Mouse (Mus musculus) frontal cortex, postnatal 14 days (tissue): ENCODE data around the gene Raf1.

Experiments
- DNase-seq, 2 experiments: peaks; one replicate each; pipeline ENCODE4 v3.0.0; 2022; ENCODE audit warnings: low spot score in 2 of 2

Gene Raf1

GRCm38 (mm10) chr6:115676452-115677128, at the start of gene Raf1:
Gene Raf1, minus strand, starts transcription at chr6:115676635.
- peak; percentile 96 to 98 for DNase-seq

GRCm38 (mm10) chr6:115722246-115722645, 45.8 kb upstream of the Raf1 start:
- no peak for DNase-seq

GRCm38 (mm10) chr6:115717715-115718558, 41.5 kb upstream of the Raf1 start:
- DNase-seq: no peak

DNA sequence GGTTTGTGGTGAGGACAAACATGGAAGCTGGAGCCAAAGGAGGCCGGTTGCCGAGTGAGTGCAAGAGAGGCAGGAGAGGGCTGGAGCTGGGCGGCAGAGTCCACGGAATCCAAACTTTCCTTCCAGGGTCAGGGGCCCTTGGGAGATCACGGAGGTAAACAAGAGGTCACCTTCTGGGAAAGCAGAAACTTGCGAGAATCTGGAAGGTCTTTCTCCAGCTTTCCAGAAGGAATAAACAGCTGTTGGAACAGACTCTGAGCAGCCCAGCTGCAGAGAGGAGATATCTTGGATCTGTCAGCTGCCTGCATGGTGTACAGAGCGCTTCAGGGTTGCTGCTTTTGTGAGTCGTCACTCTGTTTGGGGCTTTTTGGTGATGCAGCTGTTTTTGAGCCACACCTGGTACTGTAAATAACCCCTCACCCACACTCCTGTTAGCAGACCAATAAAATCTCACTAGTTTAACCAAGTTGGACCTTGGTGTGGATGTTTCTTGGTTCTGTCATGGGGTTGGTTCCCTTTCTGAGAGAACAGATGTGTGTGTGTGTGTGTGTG, 40.7 kb upstream of the Raf1 start:
- DNase-seq: no peak

- DNase-seq: no peak
These were observed 34.8 kb upstream of the Raf1 start for GRCm38 (mm10) chr6:115711261-115711660.

DNA sequence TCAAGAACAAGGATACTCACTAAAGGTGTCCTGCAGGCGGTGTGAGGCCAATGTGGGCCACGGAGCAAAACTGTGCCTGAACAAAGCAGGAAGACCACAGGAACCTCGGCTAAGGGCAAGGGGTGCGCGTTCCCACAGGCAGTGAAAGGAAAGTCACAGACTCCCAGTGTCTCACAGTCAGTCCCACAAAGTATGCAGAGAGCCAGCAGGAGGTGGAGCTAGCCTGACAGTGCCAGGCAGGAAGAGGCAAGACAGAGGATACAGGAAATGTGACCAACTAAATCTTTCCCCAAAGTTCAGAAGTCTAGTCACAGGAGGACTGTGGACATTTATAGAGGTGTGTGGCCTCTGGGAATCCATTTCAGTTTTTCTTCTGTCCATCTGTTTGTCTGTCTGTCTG, 26.5 kb upstream of the Raf1 start:
- no peak for DNase-seq

DNA sequence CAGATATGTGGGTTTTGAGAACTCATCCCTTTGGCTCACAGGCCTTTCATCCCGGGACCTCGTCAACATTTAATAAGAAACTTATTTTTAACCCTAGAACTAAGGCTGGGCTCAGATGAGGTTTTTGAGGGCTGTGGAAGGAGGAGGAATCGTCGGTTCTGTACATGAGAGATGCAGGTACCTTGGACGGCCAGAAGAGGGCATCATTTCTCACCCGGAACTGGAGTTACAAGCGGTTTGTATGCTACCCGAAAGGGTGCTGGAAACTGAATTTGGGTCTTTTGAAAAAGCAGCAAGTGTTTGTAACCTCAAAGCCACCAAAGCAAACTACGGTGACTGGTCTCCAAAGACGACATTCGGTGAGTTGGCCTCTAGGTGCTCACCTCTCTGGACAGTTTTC, 24.9 kb upstream of the Raf1 start:
- DNase-seq: no peak

- no peak for DNase-seq
These were observed 24.3 kb upstream of the Raf1 start for GRCm38 (mm10) chr6:115700778-115701177.

- DNase-seq: no peak
These were observed 22.3 kb upstream of the Raf1 start for GRCm38 (mm10) chr6:115698699-115699098.

DNA sequence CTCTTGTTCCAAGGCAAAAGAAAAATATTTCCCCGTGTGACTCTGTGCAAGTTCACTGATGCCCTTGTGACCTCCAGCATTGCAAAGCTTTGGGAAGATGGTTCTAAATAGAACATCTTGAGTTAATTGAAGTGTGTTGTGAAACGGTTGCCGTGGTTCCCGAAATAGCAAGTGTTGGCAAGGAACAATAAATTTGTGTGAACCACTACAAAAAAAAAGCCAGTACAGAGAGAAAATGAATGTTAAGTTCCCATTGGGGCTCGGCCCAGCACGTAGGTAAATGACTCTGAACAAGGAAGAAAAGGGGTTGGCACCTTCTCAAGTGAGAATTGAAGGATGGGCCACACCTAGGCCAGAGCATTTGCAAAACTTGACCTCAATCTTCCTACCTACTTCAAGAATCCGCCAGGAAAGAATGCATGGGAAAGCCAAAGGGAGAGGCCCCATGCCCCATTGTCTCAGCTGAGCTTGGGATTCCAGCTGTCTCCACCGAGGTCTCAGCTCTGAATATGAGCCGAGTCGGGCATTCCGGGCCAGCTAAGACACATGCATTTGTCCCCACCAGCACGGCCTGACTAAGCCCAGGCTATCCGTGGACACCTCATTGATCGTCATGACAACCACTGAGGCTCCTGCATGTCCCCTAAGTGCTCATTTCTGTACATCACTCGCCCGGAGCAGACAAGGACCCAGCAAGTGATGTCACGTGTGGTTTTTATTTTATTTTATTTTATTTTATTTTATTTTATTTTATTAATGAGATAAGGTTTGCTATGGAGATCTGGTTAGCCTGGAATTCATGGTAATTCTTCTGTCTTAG, 21.5 kb upstream of the Raf1 start:
- DNase-seq: no peak

DNA sequence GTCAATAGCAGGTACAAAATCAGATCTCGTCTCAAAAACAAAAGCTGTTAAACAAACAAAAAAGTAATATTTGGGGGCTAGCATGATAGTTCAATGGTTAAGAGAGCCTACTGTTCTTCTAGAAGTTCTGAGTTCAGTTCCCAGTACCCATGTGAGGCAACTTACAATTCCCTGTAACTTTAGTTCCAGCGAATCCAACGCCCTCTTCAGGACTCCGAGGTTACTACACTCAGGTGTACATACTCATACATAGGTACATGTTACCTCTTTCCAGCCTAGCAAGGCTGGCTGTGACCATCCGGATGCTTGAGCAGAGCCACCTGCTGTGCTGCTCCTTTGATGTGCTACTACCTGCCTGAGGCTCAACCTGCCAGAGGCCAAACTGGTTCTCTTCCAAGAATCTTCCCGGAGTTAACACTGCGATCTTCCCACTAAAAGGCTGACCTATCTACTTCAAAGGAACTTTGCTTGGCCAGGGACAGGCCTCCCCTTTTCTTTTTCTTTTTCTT, 20.3 kb upstream of the Raf1 start:
- no peak for DNase-seq

DNA sequence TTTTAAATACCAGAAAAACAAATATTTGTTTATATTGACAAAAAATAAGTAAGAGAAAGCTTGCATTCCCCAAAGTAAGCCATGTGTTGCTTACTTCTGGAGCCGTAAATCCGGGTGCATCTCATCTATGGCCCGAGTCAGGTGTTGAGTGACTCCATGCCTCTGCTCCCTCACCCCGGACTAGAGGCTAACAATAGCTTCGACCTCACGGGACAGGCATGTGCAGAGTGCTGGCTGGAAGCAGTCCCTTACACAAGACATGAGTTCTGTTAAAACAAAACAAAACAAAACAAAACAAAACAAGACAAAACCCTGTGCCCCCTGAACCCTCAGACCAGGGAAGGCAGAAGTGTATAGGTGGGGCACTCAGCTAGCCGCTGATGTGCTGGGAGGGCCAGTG, 18.7 kb upstream of the Raf1 start:
- no peak for DNase-seq

GRCm38 (mm10) chr6:115694441-115694842, 18.0 kb upstream of the Raf1 start:
- DNase-seq: peak in 1 of 2 experiments; percentile 22

GRCm38 (mm10) chr6:115692963-115693730, 16.7 kb upstream of the Raf1 start:
- DNase-seq: no peak

DNA sequence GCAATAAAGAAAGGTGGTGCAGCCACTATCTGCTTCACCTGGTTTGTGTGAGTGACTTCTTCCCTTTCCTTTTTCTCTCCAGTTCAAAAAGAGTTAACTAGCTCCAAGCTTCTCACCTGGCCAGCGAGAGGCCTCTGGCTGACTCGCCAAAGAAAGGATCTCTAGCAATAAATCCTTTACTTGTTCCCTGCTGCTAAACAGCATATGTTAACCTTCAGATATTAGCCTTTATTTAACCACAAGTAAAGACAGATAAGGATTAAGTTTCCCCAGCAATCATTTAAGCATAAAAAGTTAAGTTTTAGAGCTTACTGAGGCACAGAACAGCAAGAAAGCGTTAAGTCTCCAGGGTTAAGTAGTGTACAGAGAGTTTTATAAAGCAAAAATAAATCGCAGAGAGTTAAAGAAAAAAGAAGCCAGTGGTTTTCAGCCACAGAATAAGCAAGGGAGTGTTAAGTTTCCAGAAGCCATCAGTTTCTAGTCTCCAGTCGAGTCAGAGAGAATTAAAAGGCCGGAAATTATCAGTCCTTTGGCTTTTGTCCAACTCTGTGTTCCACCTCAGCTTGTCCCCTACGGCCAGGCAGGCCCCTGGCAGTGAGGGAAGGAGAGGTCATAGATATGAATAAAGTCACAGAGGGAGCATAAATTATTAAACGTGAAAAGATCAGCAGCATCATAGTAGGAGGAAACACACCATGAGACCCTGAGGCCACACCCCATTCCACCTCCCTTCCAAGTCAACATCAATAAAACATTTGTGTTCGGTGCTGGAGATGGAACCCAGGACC, 15.9 kb upstream of the Raf1 start:
- no peak for DNase-seq

DNA sequence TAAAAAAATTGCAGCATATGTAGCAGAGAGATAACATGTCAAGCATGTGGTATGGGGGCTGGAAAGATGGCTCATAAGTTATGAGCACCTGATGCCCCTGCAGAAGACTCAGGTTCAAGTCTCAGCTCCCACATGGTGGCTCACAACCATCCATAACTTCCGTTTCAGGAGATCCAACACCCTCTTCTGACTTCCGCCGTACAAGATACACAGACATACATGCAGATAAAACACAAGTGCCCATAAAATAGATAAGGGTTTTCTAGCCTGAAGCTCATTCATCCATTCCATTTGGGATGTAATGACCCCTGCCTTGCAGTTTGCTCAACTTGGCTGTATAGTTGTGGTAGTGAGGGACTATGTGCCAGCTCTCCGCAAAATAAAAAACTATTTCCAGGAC, 13.7 kb upstream of the Raf1 start:
- no peak for DNase-seq

GRCm38 (mm10) chr6:115688589-115688988, 12.2 kb upstream of the Raf1 start:
- DNase-seq: no peak

GRCm38 (mm10) chr6:115687753-115688152, 11.3 kb upstream of the Raf1 start:
- DNase-seq: no peak

- no peak for DNase-seq
These were observed 8.6 kb upstream of the Raf1 start for GRCm38 (mm10) chr6:115684851-115685646.
